Mouse (Mus musculus): ENCODE results near the gene Hist1h3f.
"Not testable (repeated sequence)": the region's sequence is repeated elsewhere in the genome, so short reads cannot be mapped to it uniquely, and the experiment has no call there.

The Hist1h3f gene

DNA sequence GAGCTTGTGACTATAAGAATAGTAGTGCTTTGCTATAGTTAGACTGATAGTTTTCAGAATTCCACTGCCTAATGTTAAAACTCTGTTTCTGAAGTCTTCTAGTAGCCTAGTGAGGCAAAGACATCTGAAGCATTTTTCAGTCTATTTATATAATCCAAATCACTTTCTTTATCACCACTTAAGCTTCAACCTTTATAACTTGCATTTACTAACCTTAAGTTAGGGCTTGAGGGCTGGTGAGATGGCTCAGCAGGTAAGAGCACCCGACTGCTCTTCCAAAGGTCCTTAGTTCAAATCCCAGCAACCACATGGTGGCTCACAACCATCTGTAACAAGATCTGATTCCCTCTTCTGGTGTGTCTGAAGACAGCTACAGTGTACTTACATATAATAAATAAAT lies 4.0 kb upstream of the Hist1h3f start:
- not testable (repeated sequence) for DNase-seq

DNA sequence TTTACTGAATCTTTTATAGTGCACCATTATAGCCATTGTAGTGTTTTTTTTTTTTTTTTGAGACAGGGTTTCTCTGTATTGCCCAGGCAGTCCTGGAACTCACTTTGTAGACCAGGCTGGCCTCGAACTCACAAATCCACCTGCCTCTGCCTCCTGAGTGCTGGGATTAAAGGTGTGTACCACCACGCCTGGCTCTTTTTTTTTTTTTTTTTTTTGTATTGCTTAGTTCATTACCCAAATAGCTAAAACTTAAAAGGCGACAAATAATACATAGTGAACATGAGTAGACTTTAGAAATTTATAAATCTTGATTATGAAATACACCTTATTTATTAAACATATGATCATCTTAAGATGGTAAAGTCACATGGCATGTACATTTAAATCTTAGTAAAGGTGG lies 2.4 kb upstream of the Hist1h3f start:
- DNase-seq: no peak

DNA sequence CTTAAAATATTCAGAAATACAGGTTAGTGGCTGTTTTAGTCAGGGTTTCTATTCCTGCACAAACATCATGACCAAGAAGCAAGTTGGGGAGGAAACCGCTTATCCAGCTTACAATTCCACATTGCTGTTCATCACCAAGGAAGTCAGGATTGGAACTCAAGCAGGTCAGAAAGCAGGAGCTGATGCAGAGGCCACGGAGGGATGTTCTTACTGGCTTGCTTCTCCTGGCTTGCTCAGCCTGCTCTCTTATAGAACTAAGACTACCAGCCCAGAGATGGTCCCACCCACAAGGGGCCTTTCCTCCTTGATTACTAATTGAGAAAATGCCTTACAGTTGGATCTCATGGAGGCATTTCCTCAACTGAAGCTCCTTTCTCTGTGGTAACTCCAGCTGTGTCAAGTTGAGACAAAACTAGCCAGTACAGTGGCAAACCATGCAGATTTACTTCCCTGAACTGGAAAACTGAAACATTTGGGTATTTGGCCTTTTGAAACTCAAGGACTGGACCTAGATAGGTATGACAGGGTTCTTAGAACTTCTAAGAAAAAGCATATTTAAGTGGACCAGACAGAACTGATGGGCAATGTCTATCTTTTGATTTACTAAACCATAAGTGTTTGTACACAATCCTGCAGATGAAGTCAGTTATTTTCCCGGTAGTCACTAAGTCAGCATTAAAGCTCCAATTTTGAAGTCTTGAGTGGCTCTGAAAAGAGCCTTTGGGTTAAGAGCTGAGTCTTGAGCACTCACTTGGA lies 1.4 kb upstream of the Hist1h3f start:
- DNase-seq: not testable (repeated sequence)

DNA sequence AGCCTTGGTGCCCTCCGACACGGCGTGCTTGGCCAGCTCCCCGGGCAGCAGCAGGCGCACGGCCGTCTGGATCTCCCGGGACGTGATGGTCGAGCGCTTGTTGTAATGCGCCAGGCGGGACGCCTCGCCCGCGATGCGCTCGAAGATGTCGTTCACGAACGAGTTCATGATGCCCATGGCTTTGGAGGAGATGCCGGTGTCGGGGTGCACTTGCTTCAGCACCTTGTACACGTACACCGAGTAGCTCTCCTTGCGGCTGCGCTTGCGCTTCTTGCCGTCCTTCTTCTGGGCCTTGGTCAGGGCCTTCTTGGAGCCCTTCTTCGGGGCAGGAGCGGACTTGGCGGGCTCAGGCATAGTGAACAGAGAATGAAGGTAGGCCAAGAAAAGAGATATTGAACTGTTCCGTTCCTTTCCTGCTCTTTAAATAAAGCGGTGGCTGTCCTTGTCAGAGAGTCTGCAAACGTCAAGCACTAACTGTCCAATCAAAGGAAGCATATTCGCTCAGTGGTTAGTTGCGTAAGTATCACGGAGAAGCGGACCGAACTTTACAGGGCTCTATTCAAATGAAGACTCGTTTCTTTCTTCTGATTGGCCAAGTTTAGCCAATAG lies 749 bp upstream of the Hist1h3f start, which contains the start of gene Hist1h2bh:
Hist1h2bh (minus strand) TSS at position 394 of the 609 bp plus-strand sequence.
- DNase-seq: peak; percentile 89

DNA sequence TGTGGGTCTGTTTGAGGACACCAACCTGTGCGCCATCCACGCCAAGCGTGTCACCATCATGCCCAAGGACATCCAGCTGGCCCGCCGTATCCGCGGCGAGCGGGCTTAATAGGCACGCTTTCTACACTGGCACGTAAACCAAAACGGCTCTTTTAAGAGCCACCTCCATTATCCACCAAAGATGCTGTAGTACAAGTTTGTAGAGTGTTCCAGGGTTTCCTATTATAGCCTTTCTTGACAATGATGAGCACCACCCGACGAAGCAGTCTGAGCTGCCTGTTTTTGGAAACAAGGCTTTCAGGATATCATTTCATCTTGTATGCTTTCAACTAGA lies 902 bp downstream of the Hist1h3f start:
- not testable (repeated sequence) for DNase-seq

DNA sequence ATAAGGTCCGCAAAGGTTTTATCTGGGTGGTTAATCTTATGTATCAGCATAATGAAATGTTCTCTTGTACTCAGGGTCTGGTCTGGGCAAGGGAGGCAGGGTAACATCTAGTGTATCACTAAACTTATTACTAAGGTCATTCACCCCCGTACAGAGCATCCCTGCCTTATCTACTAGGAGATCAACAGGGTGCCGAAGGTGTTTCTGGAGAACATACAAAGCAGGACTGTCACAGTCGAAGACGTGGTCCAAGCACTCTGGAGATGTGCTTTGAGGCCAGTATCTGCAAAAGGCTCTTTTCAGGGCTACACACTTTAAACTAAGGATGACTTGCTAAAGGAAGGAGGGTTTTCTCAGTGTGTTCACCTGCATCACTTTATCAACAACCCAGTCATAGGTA lies 2.8 kb downstream of the Hist1h3f start:
- DNase-seq: no peak

DNA sequence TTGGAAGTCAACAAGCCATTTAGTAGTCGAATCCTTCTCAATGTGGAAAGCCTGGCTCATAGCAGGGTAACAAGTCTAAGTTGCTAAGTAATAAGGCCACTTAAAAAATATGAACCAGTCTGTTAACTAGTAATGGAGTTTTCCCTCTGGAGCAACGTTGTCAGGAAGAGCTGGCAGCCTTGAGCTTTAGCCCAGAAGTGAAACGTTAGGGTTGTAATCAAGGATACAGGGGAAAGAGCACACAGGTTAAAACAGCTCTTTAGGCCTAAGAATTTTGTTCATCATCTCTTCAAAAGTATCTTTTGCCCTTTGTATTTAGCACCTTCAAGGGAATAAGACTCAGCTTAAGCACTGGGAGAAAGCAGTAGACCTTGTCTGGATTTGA lies 6.9 kb downstream of the Hist1h3f start:
- DNase-seq: no peak

DNA sequence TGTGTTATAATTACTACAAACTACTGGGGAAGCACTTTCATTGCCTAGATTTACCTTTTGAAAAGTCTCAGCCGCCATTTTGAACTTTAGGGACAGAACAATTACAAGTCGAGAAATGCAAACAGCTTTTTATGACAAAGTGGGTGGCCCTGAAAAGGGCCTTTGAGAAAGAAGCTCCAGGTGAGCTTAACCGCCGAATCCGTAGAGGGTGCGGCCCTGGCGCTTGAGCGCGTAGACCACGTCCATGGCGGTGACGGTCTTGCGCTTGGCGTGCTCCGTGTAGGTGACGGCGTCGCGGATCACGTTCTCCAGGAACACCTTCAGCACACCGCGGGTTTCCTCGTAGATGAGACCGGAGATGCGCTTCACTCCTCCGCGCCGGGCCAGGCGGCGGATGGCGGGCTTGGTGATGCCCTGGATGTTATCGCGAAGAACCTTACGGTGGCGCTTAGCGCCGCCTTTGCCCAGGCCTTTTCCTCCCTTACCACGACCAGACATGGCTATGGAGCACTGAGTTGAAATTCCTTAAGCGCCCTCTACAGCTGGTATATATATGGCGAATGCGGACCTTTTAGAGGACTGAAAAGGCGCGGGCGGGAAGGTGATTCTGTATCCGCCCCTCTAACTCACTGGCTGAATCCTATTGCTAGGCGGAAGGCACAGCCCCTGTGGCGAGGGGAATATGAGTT lies 7.4 kb downstream of the Hist1h3f start, which contains the start of gene Hist1h4f:
Hist1h4f (minus strand) TSS at position 503 of the 689 bp plus-strand sequence.
- DNase-seq: peak; percentile 93

DNA sequence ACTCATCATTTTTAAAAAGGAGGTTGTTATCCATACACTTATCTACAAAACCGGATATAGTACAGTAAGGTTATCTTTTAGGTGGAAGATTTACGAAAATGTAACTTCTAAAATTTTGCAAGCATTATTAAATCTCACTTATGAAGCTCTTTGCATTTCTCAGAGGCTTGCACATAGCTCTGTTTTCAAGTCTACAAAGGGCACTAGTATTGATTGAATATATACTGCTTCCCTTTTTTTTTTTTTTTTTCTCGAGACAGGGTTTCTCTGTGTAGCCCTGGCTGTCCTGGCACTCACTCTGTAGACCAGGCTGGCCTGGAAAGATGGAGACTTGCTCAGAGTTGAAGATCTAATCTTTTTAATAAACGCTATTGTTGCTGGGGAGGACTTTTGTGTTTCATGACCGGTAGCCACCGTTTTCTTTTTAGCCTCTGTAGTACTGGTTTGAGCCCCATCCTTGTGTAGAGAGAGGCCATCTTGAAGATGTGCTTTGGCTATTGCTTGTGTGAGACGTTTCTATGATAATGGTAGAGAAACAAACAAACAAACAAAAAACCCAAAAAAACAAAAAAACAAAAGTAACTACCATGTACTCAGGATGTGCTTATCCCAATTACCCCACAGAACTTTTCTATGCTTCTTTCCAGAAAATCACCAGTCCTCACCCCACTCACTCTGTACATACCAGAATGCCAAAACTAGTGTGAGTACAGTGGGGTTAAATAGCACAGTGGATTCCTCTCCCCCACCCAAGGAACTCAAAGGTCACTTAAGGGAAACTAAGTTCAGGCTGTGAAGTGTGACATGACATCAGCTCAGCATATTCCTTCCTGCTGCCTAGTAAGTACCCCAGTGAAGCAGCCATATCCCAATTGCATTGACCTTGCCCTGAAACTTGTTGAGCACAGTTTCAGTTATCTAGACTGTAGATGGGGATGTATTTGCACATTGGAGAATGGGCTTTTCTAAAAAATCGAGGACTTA lies 8.4 kb downstream of the Hist1h3f start:
- DNase-seq: no peak

DNA sequence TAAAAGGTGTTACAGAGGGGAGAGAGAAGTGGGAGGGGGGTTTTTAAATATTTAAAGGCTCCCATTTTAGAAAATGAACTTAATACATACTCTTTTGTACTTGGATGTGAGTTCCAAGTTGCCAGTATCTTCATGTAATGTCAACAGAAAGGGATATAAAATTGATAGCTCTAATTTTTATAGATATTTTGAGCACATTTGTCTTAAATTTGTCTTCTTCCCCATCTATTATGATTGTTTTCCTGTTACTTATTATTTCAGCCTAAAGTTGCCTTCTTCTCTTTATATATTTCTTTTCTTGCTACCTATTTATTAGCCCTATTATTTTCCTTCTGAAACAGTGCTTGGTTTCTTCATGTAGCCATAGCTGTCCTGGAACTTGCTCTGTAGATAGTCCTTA lies 9.1 kb downstream of the Hist1h3f start, which contains the start of gene Hist1h1d:
Hist1h1d (plus strand) TSS at position 301 of the 400 bp plus-strand sequence.
- DNase-seq: no peak

DNA sequence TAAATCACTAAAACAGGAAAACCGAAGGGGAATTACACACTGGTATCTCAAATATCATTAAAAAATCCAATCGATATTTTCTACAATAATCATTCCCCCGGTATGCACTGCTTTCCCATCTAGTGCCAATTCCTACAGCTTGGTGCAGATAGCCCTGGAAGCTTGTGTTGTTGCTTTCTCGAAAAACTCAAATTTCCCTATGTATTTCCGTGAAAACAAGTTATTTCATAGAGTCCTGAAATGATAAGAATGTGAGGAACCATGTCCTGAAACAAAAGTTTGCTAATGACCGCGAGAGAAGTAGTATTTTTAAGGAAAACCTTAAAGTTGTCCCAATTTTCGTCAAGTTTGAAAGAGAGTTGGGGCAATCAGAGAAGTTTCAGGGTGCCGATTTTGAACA lies 10.5 kb downstream of the Hist1h3f start:
- DNase-seq: no peak

DNA sequence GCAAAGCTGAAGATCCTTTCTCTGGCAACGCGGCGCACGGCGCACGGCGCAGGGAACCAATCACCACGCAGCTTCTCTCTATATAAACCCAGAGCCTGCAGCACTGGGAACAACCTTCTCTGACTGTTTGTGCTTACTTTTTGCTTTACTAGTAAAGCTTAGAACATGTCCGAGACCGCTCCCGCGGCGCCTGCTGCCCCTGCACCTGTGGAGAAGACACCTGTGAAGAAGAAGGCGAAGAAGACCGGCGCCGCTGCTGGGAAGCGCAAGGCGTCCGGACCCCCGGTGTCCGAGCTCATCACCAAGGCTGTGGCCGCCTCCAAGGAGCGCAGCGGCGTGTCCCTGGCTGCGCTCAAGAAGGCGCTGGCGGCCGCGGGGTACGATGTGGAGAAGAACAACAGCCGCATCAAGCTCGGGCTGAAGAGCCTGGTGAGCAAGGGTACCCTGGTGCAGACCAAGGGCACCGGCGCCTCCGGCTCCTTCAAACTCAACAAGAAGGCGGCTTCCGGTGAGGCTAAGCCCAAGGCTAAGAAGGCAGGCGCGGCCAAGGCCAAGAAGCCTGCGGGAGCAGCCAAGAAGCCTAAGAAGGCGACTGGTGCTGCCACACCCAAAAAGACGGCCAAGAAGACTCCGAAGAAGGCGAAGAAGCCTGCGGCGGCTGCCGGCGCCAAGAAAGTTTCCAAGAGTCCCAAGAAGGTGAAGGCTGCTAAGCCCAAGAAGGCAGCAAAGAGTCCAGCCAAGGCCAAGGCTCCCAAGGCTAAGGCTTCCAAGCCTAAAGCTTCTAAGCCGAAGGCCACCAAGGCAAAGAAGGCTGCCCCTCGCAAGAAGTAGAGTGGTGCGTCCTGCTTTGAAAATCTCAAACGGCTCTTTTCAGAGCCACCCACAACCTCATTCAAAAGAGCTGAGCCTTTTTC lies 11.3 kb downstream of the Hist1h3f start:
- DNase-seq: peak; percentile 86

DNA sequence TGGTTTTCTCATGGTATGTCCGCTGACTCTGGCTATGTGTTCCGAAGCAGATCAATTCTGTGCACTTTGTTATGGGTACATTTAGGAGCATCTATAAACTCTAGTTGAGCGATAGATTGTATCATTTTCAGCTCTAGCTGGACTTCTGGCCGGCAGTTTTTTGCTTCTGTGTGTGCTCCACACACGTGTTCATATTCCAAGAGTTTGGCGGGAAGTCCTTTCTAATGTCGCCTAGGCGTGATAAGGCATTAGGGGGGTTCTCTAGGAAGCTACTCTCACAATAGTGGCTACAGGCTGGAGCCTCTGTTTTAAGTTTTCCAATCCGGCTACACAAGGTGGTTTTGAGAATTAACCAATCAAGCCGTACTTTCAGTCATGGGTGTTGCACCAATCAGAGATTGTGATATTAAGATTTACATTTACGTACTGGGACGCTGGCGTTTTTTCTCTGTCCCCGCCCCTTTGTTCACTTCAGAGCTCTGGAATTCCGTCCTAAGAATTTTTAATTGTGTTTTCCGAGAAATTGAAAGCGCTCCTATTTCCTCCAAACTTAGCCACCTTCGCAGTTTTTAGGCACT lies 12.1 kb downstream of the Hist1h3f start:
- DNase-seq: peak; percentile 80

DNA sequence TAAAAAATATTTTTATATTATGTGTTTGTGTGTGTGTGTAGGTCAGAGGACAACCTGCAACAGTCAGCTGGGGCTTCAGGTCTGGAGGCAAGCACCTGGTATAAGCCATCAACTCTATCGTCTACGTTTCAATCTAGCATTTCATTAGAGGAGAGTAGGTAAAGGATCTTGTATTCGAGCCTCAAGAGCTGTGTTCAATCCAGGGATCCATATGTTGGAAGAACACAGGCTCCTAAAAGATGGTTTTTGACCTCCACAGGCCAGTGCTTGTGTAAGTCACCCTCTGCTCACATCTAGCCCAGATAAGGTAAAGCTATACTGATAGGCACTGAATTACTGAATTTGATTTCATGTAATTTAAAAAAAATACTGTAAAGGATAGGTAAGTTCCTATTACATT lies 13.1 kb downstream of the Hist1h3f start:
- no peak for DNase-seq

DNA sequence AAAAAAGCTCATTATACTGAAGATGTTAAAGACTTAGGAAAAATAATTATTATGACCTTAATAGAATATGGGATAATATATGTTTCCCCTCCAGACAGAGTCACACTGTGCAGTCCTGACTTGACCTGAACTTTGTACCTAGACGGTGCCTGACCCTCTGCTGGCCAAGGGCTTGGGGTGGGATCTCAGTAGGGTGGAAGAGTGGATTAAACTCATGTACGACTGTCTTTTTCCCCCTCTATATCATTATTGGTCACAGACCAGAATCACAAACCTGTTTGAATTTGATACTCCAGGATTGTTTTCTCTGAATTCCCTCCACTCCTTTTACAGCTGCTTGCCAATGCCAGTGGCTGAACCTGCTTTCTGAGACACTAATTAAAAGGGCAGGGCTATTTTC lies 16.8 kb downstream of the Hist1h3f start:
- not testable (repeated sequence) for DNase-seq

DNA sequence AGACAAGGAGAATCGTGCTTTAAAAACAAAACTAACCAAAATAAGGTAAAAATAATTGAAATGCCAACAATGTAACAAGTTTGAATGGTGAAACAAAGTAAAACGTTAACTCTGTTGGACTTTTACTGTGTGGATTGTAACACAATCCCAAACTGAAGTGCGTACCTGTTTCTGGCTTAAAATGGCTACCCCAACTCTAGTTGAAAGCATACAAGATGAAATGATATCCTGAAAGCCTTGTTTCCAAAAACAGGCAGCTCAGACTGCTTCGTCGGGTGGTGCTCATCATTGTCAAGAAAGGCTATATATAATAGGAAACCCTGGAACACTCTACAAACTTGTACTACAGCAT lies 17.7 kb downstream of the Hist1h3f start:
- not testable (repeated sequence) for DNase-seq

DNA sequence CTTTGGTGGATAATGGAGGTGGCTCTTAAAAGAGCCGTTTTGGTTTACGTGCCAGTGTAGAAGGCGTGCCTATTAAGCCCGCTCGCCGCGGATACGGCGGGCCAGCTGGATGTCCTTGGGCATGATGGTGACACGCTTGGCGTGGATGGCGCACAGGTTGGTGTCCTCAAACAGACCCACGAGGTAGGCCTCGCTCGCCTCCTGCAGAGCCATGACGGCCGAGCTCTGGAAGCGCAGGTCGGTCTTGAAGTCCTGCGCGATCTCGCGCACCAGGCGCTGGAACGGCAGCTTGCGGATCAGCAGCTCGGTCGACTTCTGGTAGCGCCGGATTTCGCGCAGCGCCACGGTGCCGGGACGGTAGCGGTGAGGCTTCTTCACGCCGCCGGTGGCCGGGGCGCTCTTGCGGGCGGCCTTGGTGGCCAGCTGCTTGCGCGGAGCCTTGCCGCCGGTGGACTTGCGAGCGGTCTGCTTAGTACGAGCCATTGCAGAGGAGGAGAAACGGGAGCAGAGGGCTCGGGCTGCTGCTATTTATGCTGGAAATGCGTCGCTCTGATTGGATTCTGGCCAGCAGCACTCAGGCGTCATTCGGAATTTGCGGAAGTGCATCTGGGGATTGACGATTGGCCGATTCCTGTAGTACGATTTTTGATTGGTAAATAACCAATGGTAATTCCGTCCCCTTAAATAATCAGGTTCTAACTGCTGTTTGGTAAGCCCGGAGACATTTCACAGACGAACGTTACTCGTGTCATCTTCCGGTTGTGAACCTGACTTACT lies 18.2 kb downstream of the Hist1h3f start, which contains the start of gene Hist1h3e:
Hist1h3e (minus strand) TSS at position 487 of the 777 bp plus-strand sequence.
- peak; percentile 93 for DNase-seq

DNA sequence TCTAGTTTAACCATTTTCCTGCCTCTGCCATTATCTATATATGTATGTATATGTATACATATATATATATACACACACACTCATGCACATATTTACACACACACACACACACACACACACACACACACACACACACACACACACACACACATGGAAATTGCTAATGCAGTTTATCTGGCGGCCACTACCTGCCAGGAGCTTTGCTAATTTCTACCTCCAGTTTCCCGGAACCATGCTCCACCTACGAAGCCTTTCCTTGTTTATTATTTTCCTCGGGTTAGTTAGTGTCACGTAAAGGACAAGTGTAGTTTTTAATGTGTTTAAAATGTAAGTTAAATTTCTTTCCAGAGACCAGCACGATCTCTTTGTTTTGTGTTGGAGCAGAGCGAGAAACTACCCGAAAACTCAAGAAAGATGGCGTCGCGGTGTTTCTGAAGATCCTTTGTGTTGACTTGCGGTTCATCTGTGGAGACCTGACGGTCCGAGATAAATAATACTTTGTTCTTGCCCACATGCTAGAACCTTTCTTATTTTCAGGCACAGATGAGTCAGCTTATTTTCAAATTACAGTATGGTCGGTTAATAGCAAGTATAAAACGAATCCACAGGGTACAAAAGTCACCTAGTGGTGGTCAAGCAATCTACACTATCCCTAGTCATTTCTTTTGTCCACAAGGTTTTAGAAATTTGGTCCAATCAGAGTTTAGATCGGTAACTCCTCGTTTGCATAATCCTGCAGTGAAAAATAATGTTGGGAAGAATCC lies 19.0 kb downstream of the Hist1h3f start:
- no peak for DNase-seq

DNA sequence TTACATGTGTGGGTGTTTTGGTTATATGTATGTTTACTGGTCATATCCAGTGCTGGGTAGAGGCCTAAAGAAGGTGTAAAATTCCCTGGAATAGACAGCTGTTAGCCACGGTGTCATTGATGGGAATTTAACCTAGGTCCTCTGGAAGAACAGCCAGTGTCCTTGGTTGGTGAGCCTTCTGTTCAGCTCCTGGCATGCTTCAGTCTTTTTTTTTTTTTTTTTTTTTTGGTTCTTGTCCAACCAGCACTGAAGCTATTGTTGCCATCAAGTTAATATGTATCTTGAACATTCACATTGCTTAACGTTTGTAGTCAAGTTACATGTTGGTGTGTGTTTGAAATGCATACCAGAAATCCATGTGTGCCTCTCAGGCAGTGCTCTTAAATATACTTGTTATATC lies 20.6 kb downstream of the Hist1h3f start:
- DNase-seq: no peak

All from right cerebral cortex, adult 18-20 months (tissue).